Mouse (Mus musculus) testis, postnatal 14 days (tissue): Measurements from ENCODE around the gene Dgkb.

Source experiments
- DNase-seq: peaks from one replicate; pipeline ENCODE4 v3.0.0; 2021; ENCODE audit warnings: low spot score

Dgkb gene

GRCm38 (mm10) chr12:37817426-37817825 lies at the start of gene Dgkb:
Dgkb (plus strand) TSS chr12:37817726.
- no peak for DNase-seq

GRCm38 (mm10) chr12:37769844-37770243 lies 47.7 kb upstream of the Dgkb start:
- DNase-seq = no peak

GRCm38 (mm10) chr12:37773681-37774357 lies 43.7 kb upstream of the Dgkb start:
- no peak for DNase-seq

GRCm38 (mm10) chr12:37774591-37774990 lies 42.9 kb upstream of the Dgkb start:
- no peak for DNase-seq

GRCm38 (mm10) chr12:37796265-37796928 lies 21.1 kb upstream of the Dgkb start:
- DNase-seq = no peak

GRCm38 (mm10) chr12:37814122-37814521 lies 3.4 kb upstream of the Dgkb start:
- no peak for DNase-seq

DNA sequence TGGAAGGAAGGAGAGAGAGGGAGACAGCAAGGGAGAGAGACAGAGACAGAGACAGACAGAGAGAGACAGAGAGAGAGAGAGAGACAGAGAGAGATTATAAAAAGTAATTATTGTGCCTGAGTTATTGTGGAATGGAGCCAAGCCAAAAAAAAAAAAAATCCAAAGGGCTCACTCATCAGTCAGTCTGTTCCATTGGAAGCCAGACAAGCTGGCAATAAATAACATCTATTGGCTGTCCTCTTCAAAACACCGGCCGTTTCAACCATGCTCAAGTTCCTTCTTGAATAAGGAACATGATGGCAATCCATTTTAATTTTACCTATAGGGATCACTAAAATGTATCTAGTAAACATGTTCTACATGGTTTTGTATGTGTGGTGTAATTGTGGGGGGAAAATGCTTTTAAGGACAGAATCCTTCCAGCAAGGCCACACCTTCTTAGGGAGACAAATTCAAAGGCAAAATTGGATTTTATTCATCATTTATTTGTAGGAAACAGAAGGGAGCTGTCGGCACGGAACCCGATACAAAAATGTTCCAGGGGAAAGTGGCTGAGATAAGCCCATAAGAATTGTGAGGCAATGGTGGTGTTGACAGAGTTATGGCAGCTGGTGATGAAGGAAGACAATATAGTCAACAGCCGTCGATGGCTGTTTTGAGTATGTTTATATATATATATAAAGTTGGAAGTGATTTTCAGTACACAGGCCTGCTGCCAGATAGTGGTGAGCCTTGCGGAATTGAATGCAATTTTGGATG lies 3.7 kb downstream of the Dgkb start:
- DNase-seq = no peak

GRCm38 (mm10) chr12:37880042-37881017 lies 62.8 kb downstream of the Dgkb start:
- no peak for DNase-seq

GRCm38 (mm10) chr12:37881376-37881775 lies 63.9 kb downstream of the Dgkb start:
- DNase-seq = no peak

DNA sequence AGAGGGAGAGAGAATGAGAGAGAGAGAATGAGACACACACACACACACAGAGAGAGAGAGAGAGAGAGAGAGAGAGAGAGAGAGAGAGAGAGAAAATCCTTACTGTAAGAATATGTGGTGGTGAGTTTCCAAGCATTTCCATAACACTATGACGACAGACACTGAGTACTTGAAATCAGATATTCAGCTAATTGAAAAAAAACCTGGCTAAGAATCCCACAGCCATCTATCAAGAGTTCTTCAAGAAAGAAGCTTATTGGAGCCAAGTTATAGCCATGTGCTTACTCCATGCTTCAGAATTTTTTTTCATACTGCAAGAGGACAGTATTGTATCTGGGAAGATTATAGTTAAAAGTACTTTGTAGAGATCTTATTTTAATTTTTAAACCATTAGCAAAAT lies 65.3 kb downstream of the Dgkb start:
- DNase-seq = no peak

DNA sequence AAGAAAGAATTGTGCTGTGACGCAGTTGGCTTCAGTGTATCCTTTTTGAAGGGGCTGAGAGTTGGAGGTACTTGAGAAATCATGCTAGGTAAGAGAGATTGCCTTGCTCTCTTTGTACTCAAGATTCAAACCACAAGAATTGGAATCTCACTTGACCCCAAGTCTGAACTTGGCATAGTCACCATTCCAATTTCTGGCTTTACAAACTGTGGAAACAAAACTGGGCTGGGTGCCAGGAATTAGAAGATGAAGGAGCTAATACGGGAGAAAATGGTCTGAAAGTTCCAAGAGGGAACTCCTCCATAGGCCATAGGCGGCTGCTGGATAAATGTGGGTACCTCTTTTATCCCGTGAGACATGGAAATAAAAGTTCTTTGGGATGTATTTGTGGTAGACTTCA lies 66.3 kb downstream of the Dgkb start:
- no peak for DNase-seq

- DNase-seq = no peak
These were observed 71.1 kb downstream of the Dgkb start for GRCm38 (mm10) chr12:37888591-37888990.

DNA sequence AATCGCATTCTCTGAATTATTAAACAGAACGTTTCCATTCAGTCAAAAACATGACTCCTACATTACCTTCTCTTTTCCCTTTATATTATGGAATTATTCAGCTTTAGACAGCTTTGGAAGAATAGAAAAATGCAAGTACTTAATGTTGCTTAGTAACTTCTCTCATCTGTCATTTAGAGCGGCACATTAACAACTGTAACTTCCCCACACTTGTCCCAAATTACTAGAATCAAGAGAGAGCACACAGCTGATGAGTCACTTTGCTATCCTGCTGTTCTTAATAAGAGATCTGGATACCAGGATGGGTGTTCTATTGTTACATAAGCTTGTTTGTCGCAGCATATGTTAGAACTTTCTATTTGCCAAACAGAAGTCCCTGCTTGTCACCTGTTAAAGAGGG lies 71.9 kb downstream of the Dgkb start:
- no peak for DNase-seq

GRCm38 (mm10) chr12:37891336-37891735 lies 73.8 kb downstream of the Dgkb start:
- DNase-seq = no peak

GRCm38 (mm10) chr12:37942163-37942562 lies 124.6 kb downstream of the Dgkb start:
- DNase-seq = no peak

- no peak for DNase-seq
These were observed 138.7 kb downstream of the Dgkb start for GRCm38 (mm10) chr12:37956193-37956592.

DNA sequence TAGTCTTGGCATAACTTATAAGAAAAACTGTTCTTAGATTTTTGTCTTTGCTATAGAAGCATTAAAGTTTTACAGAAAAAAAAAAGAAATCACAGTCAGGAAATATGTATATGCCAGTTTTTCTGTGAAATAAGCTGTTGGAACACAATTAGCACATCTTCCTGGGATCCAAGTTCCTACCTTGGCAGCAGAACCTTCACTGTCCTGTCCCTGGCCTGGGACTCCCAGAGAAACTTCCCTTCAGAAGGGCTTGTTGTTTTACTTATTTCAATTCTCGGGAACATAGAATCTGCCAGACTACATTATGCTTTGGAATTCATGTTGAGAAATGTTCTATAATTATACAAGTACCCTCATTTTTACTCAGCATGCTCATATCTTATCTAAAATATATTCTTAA lies 154.0 kb downstream of the Dgkb start:
- DNase-seq = no peak

GRCm38 (mm10) chr12:37978498-37979187 lies 161.1 kb downstream of the Dgkb start:
- no peak for DNase-seq

DNA sequence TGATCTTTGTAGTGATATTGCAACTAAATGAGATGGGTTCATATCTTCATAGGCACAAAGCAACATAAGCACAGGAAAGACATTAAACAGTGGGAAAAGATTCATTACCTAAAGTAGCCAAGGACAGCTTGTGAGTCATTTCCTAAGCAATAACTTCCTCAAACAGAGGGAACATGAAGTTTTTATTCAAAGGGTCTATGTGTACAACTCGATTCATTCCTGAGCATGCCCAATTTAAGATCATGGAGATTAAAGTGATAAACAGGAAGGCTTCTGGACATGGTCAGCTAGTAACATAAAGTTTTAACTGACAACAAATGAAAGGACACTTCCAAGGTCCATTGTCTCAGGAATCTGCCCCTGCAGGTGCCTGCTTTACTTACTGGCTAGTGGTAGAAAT lies 167.8 kb downstream of the Dgkb start:
- DNase-seq = no peak

DNA sequence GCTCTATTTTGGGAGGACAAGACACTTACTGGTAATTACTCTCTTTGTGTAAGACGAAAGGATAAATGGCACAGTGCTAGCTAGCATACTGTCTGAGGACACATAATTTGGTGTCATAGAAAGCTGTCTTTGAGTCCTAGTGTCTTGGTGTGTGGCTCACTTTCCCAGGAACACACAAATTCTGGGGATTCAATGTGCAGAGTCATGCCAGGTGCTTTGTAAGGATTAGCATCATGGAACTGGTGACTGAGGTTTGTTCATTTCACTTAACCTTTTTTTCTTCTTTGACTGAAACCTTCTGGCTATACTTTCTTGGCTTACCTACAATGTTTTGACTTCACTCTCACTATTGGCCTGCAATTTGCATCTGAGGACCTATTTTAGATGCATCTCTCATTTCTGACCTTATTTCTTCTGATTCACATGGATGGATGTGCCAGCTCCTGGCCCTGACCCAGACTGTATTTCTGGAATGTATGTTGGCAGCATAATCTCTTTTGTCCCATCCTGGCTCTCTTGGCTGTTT lies 170.6 kb downstream of the Dgkb start:
- DNase-seq = no peak

- DNase-seq = no peak
These were observed 175.7 kb downstream of the Dgkb start for GRCm38 (mm10) chr12:37993221-37993620.
